Mouse (Mus musculus): ENCODE results near the gene Tmem45b. TPM values are rescaled to one million over a fixed set of nuclear protein-coding genes. Genes with fewer than 3 reads are reported as not detected.

Gene Tmem45b
- not detected for total RNA-seq (2023)

GRCm38 (mm10) chr9:31463692-31464474 is at the start of gene Tmem45b:
Gene Tmem45b, minus strand, starts transcription at chr9:31464462.

DNA sequence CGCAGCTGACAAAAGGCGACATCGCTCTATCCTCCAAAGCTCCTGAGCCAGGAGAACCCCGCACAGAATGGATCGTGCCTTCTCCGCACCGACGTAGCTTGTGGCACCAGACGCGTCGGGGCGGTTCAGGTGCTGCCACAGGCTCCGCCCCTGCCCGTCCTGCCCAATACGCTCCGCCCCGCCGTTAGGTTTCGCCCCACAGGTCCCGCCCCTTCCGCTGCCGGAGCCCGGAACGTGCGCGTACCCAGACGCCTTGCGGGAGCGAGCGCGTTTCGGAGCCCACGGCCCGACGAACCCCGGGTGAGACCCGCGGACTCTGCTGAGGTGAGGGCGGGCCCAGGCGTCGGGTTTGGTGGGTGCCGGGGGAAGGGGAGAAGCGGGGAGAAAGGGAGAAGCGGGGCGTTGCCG is 78.3 kb downstream of the Tmem45b start, which contains the start of gene Nfrkb:
TSS of gene Nfrkb (plus strand) at position 246 of the 408 bp plus-strand sequence.

Other genes with a start within 250 kb of the Tmem45b start
- gene Prdm10, start 183.9 kb downstream of the Tmem45b start, total RNA-seq (2023), result 10 to 100 TPM; 11.5 to 12.3 TPM
- 10 to 100 TPM; 19.9 to 22.0 TPM for gene Nfrkb, start 78.3 kb downstream of the Tmem45b start, total RNA-seq (2023)

All from neutrophil, adult 59 days (primary cell).